Mouse (Mus musculus): ENCODE data around the gene Pom121l2. TPM values are rescaled to one million over a fixed set of nuclear protein-coding genes. Genes with fewer than 3 reads are reported as not detected.

Pom121l2 gene
- total RNA-seq, 2 experiments from 2014 or later = 0.19 TPM; not detected in 1

DNA sequence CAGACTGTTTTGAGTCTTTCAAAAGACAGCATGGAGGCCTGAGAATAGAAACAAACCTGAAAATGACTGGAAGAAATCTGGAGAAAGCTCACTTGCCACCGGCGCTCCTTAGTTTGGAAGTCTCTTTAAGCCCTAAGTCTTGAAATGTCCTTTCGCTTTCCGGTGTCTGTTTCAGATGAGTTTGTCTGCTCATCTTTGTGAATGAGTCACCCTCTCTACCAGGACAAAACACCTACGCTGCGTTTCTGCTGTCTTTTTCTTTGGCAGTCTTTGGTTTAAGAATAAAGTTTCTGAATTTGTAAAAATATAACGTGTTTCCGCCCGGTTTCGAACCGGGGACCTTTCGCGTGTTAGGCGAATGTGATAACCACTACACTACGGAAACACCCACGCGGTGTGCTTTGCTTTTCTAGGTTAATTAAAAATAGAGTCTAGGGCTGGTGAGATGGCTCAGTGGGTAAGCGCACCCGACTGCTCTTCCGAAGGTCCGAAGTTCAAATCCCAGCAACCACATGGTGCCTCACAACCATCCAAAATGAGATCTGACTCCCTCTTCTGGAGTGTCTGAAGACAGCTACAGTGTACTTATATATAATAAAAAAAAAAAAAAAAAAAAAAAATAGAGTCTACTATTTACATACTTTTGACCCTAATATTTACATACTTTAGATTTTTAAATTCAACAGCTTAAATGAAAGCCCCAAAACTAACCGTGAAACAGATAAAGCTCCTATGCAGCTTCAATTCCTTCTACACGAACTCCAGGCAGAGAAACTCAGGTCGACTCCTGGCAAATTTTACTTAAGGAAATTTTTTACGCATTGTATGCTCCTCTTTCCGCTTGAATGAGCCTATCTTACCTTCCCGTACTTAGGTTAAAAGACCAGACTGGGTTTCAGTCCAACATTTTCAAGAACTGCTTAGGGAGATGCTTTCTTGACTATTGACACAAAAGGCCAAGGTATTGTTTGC lies 34.8 kb downstream of the Pom121l2 start:
- DNase-seq (ENCODE audit: low spot score in 2 of 2) = peak; percentile 57 to 78

DNA sequence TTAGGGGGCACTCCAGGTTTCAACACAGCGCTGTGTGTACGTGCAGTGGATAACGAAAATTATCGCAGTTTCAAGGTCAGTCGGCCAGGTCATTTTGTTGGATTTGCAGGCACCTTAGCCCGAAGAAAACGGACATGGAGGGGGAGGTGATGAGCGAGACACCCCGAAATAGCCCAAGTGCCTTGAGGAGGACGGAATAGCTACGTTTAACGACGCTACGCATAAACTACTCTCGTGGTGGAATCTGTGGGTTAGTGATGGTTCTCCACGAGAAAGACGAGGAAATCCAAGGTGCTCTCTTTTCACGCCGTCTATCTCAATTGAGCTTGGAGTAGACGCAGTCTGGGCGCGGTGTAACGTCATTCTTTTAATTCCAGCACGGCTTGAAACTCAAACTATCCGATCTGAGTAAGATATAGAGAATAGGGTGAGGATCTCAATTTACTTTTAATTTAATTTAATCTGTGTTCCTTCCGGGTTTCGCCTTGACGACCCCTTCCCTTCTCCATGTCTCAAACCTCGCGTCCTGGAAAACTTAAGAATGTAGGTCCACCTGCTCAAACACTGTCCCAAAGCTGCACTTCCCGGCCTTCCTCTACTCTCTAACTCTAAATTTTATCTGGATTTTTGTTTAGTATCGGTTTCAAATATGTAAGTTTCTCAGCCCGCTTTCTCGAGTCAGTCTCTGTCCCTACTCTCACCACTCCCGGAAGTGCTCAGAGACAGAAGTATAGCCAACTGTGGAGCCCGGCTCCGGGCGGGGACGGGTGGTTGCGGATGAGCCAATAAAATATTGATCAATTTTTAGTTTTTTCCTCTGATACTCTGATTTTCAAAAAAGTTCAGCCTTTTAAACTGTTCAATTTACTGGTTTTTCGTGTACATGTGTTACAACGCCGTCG lies 39.2 kb downstream of the Pom121l2 start:
- DNase-seq (ENCODE audit: low spot score in 2 of 2) = no peak

DNA sequence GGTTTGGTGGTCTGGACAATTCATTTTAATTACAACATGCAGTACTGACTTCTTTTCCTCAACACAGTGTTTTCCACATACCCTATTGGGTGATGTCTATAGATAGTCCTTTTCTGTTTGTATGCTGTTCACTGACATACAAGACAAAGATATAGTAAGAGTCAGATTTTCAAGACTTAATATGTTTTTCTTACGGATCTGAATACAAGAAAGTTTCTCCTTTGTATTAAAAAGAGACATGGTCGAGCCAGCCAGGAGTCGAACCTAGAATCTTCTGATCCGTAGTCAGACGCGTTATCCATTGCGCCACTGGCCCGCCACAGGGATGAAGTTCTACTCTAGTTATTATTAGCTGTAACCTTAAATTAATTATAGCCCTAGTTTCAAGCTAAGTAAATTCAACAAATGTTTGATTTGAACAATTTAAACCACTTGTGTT lies 39.9 kb downstream of the Pom121l2 start:
- DNase-seq (ENCODE audit: low spot score in 2 of 2) = peak; percentile 60 to 82

DNA sequence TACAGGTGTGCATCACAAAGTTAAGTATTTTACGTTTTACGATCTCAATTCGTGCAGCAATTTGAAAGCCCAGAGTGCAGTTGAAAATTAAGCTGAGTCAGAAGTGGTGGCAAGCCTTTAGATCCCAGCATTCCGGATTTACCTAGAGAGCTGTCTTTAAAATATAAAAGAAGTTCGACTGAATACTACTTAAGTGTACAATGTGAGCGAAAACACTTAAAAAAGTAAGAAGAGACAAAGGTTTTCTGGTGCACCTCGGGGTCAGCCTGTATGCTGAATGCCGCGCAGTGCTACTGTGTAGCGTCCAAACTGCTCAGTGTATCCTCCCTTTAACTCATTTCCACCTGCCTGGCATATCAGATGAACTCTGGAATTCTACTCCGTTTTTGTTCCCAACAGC lies 40.6 kb downstream of the Pom121l2 start:
- DNase-seq (ENCODE audit: low spot score in 2 of 2) = no peak

DNA sequence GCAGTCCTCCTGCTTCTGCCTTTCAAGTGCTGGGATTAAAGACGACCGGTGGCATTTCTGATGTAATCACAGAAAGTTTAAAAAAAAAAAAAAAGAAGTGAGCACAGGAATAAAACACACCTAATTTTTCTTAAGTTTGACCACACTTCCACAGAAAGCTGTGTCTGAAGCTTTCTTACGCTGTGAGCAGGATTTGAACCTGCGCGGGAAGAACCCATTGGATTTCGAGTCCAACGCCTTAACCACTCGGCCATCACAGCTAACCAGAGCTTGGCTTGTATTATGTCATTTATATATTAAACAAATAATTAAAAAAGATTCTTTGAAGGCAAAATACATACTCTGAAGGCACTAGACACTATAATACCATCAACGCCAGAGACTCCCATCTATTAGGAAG lies 41.2 kb downstream of the Pom121l2 start:
- DNase-seq (ENCODE audit: low spot score in 2 of 2) = peak; percentile 68 to 87

DNA sequence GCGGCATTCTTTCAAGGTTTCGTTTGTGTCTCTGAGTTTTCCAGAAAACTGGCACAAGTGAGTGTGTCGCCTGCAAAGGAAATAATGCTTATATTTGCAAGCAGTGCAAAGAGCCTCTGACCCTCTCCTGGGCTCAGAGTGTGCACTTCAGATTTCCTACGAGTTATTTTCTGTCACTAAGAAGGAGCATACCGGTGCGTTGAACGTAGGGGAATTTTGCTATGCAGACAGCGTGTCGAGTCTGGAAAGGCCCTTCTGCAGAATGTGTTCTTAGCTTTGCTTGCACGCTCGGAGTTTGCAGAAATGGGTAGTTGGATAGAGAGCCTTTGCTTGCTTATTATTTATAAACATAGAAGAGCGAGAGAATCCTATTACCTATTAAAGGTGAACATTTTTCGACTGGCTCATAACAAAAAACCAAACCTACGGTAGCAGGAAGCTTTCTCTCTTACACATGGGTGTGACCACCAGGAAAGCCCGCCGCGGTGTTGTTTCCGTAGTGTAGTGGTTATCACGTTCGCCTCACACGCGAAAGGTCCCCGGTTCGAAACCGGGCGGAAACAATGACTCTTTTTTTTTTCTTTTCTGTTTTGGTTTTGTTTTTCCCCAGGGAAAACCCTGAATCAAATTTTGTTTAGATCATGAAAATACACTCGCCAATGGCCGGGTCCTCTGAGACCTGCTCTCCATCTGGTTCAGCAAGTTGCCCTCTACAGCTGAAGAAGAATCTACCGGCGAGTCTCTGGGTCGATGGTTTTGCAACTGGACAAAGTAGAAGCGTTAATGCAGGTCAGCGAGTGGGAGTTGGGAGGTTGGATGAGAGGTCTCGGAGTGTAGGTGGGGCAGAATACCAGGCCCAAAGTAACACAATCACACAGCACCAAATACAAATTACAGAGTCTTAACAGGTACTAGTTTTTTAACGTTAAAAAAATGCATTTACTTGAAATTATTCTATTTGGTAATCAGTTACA lies 45.4 kb downstream of the Pom121l2 start:
- peak; percentile 89 to 91 for DNase-seq (ENCODE audit: low spot score in 2 of 2)

DNA sequence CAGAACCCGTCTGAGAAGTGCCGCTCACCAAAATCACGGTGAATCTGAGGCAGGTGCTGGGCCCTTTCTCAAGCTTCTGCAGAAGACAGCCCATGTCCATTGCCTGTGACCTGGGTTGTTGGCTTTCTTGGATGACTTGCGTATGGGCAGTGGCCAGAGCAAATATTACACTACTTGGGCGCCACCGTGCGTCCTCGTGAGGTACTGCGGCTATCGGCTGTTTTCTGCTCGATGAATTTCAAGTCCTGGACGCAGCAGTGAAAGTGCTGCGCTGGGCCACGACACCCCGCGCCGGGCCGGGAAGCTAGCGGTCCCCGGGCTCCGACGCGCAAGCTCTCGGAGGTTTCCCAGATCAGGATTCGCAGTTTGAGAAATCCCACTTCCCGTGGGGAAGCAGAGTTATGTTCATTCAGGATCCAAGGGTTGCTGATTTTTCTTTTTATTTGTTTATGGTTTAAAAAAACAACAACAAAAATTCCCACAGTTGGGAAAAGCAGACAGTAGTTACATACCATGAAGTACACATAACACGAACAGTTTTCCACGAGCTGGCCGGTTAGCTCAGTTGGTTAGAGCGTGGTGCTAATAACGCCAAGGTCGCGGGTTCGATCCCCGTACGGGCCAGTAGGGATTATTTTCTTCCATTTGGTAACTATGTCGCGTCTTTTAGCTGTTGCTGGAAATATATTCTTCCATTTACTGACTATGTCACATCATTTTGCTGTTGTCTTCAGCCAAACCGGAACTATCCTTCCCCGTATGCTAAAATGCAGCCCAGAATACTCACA lies 47.9 kb downstream of the Pom121l2 start:
- peak; percentile 95 for DNase-seq (ENCODE audit: low spot score in 2 of 2)

DNA sequence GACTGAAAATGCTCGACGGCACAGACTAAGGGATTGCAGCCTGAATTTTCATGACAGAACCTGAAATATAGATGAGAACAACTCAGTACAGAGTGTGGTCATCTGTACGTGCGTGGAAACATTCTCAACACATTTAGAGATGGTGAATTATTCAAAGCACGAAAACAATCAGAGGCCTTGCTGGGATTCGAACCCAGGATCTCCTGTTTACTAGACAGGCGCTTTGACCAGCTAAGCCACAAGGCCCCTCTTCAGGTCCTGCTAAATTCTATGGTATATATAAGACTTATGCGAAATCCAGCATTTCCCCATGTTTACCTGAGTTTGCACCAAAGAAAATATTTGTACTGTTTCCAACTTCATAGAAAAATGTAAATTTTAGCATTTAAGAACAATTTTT lies 48.9 kb downstream of the Pom121l2 start:
- no peak for DNase-seq (ENCODE audit: low spot score in 2 of 2)

DNA sequence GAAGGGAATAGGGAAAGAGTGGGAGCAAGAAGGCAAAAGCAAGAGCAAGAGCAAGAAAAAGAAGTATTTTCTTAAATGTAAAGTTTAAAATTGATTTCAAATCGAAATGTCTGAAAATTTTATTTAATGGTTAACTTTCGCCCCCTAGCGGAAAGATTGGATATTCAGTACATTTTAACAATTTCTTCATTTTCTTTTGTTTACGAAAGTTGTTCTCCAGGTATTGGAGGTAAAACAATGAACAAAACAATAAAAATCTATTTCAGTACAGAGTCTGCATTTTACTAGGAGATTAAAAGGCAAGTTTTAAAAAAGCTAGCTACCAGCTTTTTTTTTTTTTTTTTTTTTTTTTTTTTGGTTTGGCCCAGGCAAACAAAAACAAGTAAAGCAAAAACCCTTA lies 49.5 kb downstream of the Pom121l2 start:
- no peak for DNase-seq (ENCODE audit: low spot score in 2 of 2)

DNA sequence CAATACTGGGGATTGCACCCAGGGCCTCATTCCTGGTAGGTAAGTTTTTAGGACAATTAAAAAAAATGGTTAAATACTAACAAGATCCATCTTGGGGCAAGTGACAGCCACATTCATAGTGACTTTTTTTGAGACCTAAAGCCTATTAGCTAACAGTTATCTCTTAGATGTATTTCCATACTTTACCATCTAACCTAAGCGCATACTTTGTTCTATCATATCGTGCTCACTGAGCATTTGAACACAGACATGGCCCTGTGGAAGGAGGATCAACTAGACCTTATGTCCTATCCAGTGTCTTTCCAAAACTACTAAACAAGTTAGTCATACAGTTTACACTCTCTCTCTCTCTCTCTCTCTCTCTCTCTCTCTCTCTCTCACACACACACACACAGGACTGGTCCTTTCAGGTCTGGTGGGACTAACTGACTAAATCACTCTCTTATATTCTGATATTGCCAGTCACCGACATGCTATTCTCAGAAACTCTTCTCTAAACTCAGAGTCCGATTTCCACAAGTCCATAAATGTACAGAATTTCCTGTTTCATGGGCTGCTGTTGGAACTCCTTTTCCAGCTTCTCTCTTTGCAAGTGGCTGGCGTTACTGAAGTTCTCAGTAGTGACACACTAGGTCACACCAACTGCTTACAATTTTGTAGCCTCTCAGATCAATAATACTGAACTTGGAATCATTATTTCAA lies 52.9 kb downstream of the Pom121l2 start:
- DNase-seq (ENCODE audit: low spot score in 2 of 2) = no peak

DNA sequence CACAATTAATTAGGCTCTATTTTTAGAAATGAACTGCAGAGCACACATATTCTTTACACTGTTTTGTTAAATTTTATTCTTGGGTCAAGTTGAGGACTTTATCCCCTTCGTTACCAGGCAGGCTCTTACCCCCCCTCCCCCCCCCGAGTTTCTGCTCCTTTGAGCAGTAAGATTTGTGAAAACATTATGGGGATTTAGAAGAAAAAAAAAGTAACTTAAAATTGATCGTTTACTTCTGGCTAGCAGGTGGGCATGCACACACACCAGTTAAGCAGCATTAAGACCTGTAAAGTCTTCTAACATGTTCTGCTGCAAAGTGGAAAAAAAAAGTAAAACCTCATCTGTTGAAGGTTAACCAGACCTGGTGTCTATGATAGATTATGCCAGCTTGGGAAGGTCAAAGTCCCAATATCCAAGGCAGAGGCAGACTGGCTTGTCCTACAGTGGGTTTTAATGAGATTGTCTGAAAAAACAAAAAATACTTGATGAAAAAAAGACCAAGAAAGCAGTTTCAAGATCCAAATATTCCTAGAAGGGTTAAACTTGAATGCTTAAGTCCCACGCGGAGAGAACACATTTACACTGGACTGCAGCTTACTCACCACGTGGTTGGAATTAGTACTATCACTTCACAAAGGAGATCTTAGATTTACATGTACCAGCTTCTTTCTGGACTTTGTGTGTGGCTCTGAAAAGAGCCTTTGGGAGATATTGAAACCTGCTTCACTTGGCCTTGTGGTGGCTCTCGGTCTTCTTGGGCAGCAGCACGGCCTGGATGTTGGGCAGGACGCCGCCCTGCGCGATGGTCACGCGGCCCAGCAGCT lies 53.7 kb downstream of the Pom121l2 start:
- DNase-seq (ENCODE audit: low spot score in 2 of 2) = no peak

DNA sequence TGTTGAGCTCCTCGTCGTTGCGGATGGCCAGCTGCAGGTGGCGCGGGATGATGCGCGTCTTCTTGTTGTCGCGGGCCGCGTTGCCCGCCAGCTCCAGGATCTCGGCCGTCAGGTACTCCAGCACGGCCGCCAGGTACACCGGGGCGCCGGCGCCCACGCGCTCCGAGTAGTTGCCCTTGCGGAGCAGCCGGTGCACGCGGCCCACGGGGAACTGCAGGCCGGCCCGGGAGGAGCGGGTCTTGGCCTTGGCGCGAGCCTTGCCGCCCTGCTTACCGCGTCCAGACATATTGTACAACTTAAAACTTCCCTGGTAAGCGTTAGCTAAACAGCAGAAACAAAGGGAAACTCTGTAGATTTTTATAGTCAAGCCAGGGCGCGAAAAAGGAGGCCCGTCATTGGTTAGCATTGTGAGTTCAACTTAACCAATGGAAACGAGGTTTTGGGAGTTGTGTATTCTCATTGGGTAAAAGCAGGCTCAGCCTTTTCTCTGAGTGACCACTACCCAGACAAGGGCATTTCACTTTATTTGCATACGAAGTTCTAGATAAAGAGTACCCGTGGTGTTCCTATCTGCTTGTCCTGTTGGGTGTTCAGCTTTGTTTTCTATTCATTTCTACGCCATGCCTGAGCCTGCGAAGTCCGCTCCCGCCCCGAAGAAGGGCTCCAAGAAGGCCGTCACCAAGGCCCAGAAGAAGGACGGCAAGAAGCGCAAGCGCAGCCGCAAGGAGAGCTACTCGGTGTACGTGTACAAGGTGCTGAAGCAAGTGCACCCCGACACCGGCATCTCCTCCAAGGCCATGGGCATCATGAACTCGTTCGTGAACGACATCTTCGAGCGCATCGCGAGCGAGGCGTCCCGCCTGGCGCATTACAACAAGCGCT lies 54.5 kb downstream of the Pom121l2 start, which contains the start of the genes Hist1h2ah and Hist1h2bk:
Gene Hist1h2ah, minus strand, starts transcription at position 302 of the 882 bp plus-strand sequence.
Gene Hist1h2bk, plus strand, starts transcription at position 604 of the 882 bp plus-strand sequence.
- DNase-seq (ENCODE audit: low spot score in 2 of 2) = peak; percentile 85 to 96

DNA sequence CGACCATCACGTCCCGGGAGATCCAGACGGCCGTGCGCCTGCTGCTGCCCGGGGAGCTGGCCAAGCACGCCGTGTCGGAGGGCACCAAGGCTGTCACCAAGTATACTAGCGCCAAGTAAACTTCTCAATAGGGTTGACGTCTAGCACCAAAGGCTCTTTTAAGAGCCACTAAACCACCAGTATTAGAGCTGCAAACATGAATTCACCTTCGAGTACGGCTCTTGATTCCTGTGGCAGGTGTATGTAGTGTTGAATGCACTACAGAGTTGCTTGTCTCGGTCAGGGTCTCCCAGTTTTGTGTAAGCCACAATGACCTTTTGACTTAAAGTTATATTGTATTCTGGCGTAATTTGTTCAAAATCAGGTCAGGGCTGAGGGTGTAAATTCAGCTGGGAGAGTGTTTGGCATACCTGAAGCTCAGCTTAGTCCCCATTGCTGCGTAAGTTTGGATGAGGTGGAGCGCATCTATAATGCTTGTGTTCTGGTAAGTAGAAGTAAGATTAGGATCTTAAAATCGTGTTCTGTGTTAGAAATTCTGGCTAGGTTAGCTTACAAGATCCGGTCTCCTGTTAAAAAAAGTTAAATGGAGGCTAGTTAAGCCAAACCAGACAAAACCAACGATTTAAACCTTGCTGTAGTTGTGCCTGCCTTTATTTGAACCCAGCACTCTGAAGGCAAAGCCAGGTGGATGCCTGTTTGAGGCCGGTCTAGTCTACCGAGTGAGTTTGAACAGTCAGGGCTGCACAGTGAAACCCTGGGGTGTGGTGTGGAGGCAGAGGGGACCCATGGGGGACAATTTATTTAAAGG lies 55.4 kb downstream of the Pom121l2 start:
- no peak for DNase-seq (ENCODE audit: low spot score in 2 of 2)

DNA sequence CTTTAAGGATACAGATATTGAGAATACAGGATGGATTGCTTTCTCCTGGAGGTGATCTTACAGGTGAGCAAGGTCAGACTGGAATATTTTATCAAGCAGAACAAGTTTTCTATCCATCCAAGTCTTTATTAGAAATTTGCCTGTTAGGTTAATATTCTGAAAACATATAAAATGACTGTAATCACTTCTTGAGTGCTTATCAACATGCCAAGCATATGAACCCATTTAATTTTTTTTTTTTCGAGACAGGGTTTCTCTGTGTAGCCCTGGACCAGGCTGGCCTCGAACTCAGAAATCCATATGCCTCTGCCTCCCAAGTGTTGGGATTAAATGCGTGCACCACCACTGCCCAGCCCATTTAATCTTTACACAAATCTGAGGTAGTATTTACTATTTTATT lies 56.0 kb downstream of the Pom121l2 start:
- DNase-seq (ENCODE audit: low spot score in 2 of 2) = no peak

DNA sequence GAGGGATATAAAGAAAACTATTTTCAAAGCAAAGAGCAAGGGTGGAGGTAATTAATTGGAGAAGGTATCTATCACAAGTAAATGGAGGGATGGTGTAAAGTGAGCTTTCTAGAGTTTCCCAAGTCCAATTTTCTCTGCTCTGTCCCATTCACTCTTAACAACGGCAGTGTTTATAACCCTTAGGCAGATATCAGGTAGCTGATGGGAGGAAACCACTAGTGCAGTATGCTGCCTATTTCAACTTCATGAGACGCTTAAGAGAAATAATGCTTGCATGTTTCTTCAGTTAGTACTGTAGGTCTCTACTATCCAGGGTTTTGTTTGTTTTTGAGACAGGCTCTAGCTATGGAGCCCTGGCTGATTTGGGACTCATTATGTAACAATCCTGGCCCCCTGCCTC lies 56.4 kb downstream of the Pom121l2 start:
- DNase-seq (ENCODE audit: low spot score in 2 of 2) = no peak
